Mouse (Mus musculus): ENCODE data around the gene L1td1.
"Not testable (repeated sequence)": the region's sequence is repeated elsewhere in the genome, so short reads cannot be mapped to it uniquely, and the experiment has no call there.

L1td1 gene

GRCm38 (mm10) chr4:98726590-98727237 lies at the start of gene L1td1:
L1td1 (plus strand) TSS chr4:98726734.
- no peak for DNase-seq (ENCODE audit: low read depth)

- no peak for DNase-seq (ENCODE audit: low read depth)
These were observed 49.0 kb upstream of the L1td1 start for GRCm38 (mm10) chr4:98677506-98677905.

- no peak for DNase-seq (ENCODE audit: low read depth)
These were observed 39.8 kb upstream of the L1td1 start for GRCm38 (mm10) chr4:98686678-98687267.

DNA sequence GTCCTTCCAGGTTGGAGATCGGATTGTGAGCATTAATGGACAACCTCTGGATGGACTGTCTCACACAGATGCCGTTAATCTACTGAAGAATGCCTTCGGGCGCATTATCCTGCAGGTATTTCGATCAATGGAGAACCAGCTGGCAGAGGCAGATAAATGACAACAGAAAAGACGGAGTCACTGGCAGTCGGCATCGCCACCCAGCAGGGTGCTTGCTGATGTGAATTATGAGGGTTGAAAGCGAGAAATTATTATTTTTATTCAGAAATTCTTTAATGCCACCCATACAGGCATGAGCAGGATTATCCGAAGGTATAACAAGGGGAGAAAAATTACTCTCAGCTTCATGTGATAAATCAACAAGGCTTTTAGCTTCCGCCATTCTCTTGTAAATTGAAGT lies 38.4 kb upstream of the L1td1 start:
- DNase-seq (ENCODE audit: low read depth) = no peak

DNA sequence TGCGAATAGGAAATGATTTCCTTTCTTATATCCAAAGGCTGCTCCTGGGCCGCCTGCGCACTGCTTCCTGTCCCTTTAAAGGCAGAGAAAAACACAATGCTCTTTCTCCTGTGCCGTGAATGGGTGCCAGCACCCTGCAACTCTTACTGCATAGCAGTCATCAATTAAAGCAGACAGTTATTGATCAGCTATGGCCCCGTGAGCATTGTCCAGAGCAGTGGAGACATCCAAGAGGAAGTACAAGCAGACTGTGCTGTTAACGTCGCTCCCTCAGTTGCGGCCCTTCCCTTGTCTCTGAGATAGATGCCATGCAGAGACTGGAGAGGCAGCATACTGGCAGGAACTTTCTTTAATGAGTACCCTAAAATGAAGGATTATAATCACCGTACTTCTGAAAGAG lies 38.0 kb upstream of the L1td1 start:
- no peak for DNase-seq (ENCODE audit: low read depth)

- no peak for DNase-seq (ENCODE audit: low read depth)
These were observed 36.5 kb upstream of the L1td1 start for GRCm38 (mm10) chr4:98689988-98690387.

DNA sequence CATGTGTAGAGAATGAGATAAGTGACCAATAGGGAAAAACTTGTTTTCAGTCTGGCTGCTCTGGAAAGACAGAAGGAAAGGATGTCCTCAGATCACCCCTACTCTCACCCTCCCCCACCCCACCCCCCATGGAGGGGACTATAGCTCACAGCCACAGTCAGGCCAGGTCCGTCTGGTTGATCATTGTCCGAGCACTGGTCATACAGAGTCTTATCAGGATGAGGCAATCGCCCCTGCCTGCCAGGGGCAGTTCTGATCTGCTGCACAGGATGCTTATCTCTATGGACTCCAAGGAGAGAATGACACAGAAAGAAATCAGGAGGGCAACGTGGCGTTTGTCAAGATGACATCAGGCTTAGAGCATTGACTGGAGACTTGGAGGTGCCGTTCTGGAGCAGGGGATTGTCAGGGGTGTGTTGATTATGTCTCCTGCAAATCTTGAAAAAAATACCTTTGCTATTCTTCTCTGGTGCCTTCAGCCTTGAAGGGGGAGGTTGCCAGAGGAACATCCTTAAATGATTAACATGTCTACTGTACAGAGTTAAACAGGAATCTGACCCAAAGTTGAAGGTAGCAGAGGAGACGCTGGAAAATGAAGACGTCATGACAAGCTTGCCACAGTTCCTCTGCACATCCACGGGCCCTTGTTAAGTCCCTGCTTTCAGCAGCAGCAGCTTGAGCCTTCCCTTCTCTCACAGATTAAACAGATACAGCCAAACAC lies 32.9 kb upstream of the L1td1 start:
- DNase-seq (ENCODE audit: low read depth) = no peak

DNA sequence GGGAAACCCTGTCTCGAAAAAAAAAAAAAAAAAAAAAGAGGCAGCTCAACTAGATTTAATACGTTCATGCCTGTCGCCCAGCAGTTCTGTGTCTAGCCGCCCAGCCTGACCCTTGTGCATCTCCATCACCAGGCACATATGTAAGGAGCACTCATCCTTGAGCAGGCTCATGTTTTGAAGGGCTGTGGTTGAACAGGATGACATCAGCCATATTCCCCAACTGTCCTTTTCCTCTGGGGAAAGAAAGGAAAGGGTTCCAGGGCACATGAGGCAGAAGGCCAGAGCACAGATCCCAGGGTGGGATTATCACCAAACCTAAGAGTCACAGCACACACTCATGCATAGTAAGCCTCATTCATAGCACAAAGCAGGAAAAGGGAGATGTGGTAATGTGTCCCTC lies 28.6 kb upstream of the L1td1 start:
- no peak for DNase-seq (ENCODE audit: low read depth)

- no peak for DNase-seq (ENCODE audit: low read depth)
These were observed 27.6 kb upstream of the L1td1 start for GRCm38 (mm10) chr4:98698921-98699320.

DNA sequence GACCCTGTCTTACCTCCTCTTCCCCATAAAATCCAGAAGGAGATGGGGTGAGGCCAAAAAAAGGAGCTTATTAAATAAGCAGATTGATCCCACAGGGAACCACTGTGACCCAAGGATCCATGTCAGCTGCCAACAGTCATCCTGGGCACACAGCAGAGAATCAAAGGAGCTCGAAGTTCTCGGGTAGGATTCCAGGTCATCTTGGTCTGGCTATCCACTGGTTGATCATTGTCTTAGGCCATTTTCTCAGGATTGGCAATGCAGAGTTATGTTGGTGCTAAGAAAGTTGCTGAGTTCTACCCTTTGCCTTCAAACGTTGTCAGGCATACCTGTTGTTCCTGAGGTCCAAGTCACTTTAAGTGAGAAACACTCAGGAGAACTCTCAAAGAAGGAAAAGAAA lies 26.4 kb upstream of the L1td1 start:
- no peak for DNase-seq (ENCODE audit: low read depth)

DNA sequence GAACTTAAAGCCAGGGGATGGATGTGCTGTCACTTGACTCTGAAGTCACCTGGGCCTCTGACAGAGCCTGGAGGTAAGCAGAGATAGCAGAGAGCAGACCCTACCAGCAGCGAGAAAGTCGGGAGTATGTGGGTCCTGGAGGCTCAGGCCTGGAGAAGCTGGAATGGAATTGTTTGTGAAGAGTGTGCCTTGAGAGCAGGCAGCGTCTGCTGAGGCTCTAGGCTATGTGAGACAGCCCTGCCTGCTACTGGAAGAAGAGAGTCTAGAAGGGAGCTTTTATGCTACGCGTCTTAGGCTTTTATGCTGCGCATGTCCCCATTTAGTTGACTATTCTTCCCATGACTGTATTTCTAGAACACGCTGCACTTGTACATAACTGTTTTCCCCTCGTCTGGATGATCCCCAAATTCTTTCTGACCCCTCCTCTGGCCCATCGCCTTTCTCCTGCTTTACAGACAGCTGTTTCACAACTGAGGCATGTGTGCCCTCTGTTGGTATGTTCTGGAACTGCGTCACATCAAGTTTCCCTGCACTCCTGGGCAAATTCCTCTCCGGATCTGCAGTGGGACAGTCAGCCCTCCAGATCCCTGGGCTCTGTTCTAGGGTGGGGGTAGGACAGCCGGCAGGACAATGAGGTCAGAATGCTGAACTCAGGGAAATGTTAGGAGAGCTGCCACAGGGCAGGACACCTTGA lies 24.2 kb upstream of the L1td1 start:
- peak; percentile 3 for DNase-seq (ENCODE audit: low read depth)

- no peak for DNase-seq (ENCODE audit: low read depth)
These were observed 15.6 kb upstream of the L1td1 start for GRCm38 (mm10) chr4:98710891-98711290.

- no peak for DNase-seq (ENCODE audit: low read depth)
These were observed 8.6 kb upstream of the L1td1 start for GRCm38 (mm10) chr4:98717735-98718546.

- no peak for DNase-seq (ENCODE audit: low read depth)
These were observed 8.0 kb upstream of the L1td1 start for GRCm38 (mm10) chr4:98718547-98718917.

DNA sequence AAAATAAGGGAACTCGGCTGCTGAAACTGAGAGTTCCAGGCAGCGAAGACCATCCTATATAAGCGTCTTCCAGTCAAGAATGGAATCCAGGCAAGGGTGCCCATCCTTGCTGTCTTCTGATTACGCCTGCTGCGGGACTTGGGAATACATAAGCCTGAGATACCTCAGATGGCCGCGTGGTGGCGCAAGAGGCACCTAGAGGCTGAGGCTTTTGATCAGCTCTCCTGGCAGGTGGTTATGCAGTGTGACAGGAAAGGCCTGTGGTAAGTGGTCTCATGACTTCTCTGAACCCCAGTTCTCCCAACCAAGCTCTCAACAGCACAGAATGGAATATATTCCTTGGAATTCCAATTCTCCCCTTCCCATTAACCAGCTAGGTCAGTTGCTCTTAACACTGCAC lies 4.1 kb upstream of the L1td1 start:
- DNase-seq (ENCODE audit: low read depth) = peak; percentile 34

- not testable (repeated sequence) for DNase-seq (ENCODE audit: low read depth)
These were observed 1.9 kb upstream of the L1td1 start for GRCm38 (mm10) chr4:98724682-98725081.

GRCm38 (mm10) chr4:98725439-98725838 lies 1.1 kb upstream of the L1td1 start:
- no peak for DNase-seq (ENCODE audit: low read depth)

DNA sequence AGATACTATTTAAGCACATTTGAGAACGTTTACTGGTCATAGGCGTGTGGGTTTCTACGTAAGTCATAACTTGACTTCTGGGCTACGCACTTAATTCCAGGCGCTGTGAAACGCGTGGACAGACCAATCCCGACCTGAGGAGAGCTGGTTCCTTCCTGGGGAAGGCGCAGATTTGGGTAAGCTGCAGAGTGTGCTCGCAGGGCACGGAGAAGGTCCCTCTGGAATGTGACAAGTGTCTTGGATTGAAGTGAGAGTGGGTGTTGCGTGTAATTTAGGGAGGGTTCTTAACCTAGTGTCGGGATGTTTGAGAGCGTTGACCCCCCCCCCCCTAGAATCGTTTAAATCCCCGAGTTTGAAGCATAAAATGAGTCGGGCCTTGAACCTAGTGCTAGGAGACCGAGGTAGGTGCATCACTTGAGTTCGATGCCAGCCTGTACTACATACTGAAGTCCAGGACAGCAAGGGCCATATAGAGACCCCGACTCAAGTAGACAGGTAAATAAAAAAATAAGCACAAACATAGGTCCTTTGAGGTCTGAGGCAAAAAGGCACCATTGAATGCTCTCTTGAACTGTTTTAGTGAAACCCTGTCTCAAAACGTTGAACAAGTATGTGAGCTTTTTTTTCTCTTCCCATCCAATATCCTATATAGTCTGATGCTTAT lies 893 bp downstream of the L1td1 start:
- no peak for DNase-seq (ENCODE audit: low read depth)

DNA sequence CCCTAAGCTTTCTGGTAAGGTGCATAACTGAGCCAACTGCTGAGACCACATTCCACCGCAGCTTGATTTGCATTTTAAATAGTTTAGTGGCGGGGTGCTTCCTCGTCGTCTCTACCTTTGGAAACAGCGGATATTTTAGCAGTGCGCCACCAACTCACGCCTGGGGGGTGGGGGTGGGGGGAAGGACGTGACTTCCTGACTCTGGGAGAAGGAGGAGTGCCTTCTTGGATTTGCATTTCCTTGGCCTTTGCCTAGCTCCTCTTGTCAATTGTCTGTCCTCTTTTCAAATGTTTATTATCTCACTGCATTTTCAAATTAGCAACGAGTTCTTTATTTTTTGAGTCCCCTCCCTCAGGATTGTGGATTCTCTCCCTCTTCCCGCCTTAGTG lies 1.4 kb downstream of the L1td1 start:
- DNase-seq (ENCODE audit: low read depth) = no peak

DNA sequence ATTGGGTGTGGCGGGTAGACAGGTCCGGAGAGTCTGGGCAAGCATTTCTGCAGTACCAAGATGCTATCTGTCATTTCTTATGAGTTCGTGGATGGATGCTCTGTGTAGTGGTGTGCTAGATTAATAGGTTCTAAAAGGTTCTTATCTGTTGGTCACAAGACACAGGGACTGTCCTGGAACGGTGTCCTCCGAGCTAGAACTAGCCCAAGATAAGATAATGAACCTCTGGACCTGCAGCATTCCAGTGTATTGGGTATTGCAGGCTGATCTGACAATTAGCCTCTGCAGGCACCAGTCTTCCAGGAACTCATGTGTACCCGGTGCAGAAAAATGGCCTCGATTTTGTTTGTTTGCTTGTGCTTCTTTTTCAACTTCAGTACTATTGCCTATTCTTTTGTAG lies 2.2 kb downstream of the L1td1 start:
- no peak for DNase-seq (ENCODE audit: low read depth)

DNA sequence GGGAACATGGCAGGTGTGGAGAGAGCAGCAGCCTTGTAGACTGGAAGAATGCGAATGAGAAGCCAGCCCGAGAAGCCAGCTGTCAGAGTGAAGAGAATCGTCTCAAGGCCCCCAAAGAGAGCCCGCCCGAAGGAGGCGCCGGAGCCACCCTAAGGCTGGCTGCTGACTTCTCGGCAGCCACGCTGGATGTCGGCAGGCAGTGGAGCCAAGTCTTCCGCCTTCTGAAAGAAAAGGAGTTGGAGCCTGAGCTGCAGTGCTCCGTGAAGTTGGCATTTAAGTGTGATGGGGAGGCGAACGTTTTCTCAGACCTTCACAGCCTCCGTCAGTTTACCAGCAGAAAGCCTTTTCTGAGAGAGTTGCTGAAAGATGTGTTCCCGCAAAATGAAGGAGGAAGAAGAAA lies 7.1 kb downstream of the L1td1 start:
- no peak for DNase-seq (ENCODE audit: low read depth)

- DNase-seq (ENCODE audit: low read depth) = no peak
These were observed 13.2 kb downstream of the L1td1 start for GRCm38 (mm10) chr4:98739753-98740152.
